Mouse (Mus musculus) cerebellum, postnatal 4 days (tissue): ENCODE measurements around the gene Srp54a.
A peak's percentile ranks its signal among the peaks of the same experiment; 100 is the strongest.
"Not testable (repeated sequence)": the region's sequence is repeated elsewhere in the genome, so short reads cannot be mapped to it uniquely, and the experiment has no call there.

Experiments used
- DNase-seq, 2 experiments: peaks; one replicate each; pipeline ENCODE4 v3.0.0; 2022; ENCODE audit warnings: low spot score in 2 of 2, mixed read lengths in 1 of 2

The Srp54a gene

GRCm38 (mm10) chr12:55079726-55080600 lies at the start of gene Srp54a, which contains the start of gene 2700097O09Rik:
TSS of gene Srp54a (plus strand) at chr12:55080262.
TSS of gene 2700097O09Rik (minus strand) at chr12:55080110.
- DNase-seq = peak; percentile 83 to 94

GRCm38 (mm10) chr12:55041011-55041410 lies 39.1 kb upstream of the Srp54a start:
- no peak for DNase-seq

GRCm38 (mm10) chr12:55049731-55050353 lies 30.2 kb upstream of the Srp54a start:
- no peak for DNase-seq

- DNase-seq = no peak
These were observed 28.6 kb upstream of the Srp54a start for GRCm38 (mm10) chr12:55051210-55052173.

GRCm38 (mm10) chr12:55053267-55053666 lies 26.8 kb upstream of the Srp54a start:
- DNase-seq = no peak

- no peak for DNase-seq
These were observed 25.4 kb upstream of the Srp54a start for GRCm38 (mm10) chr12:55054551-55055241.

GRCm38 (mm10) chr12:55056703-55057102 lies 23.4 kb upstream of the Srp54a start:
- no peak for DNase-seq

GRCm38 (mm10) chr12:55058865-55059615 lies 21.0 kb upstream of the Srp54a start:
- DNase-seq = no peak

GRCm38 (mm10) chr12:55059812-55060211 lies 20.2 kb upstream of the Srp54a start:
- DNase-seq = no peak

GRCm38 (mm10) chr12:55060212-55060898 lies 19.7 kb upstream of the Srp54a start:
- no peak for DNase-seq

- no peak for DNase-seq
These were observed 19.1 kb upstream of the Srp54a start for GRCm38 (mm10) chr12:55061006-55061405.

- no peak for DNase-seq
These were observed 17.9 kb upstream of the Srp54a start for GRCm38 (mm10) chr12:55062141-55062540.

GRCm38 (mm10) chr12:55072495-55072894 lies 7.6 kb upstream of the Srp54a start:
- DNase-seq = no peak

- DNase-seq = no peak
These were observed 6.4 kb upstream of the Srp54a start for GRCm38 (mm10) chr12:55073686-55074085.

- DNase-seq = no peak
These were observed 4.8 kb upstream of the Srp54a start for GRCm38 (mm10) chr12:55075296-55075695.

GRCm38 (mm10) chr12:55078706-55079105 lies 1.4 kb upstream of the Srp54a start:
- DNase-seq = not testable (repeated sequence)

GRCm38 (mm10) chr12:55080601-55080942 lies 510 bp downstream of the Srp54a start:
- not testable (repeated sequence) for DNase-seq

- not testable (repeated sequence) for DNase-seq
These were observed 12.1 kb downstream of the Srp54a start for GRCm38 (mm10) chr12:55092127-55092526.

- not testable (repeated sequence) for DNase-seq
These were observed 32.6 kb downstream of the Srp54a start for GRCm38 (mm10) chr12:55112616-55113015.

GRCm38 (mm10) chr12:55124242-55124641 lies 44.2 kb downstream of the Srp54a start, which contains the start of gene Fam177a:
TSS of gene Fam177a (plus strand) at chr12:55124469.
- DNase-seq = not testable (repeated sequence)
